Mouse (Mus musculus) heart, embryonic 11.5 days (tissue): ENCODE measurements around the gene Usp19. TPM values are rescaled to one million over a fixed set of nuclear protein-coding genes. Genes with fewer than 3 reads are reported as not detected.
A peak's percentile ranks its signal among the peaks of the same experiment; 100 is the strongest.

Source experiments
- ATAC-seq: fragments of 200-750 bp; cut with Nextera tagmentation; replicated peaks from 2 replicates; pipeline ENCODE4 v1.8.0; 2017; ENCODE audit warnings: moderate library complexity; ENCODE audit not compliant: insufficient number of reproducible peaks, low FRiP score, low TSS enrichment
- H3K27ac ChIP-seq: fragments of 300-500 bp; sonication (generic); 2 replicates; pipeline ENCODE4 v1.5.1; 2014; ENCODE audit warnings: mild to moderate bottlenecking, low read depth, low read length
- H3K27me3 ChIP-seq: fragments of 300-500 bp; sonication (generic); 2 replicates; pipeline ENCODE4 v1.6.1; 2014; ENCODE audit warnings: mild to moderate bottlenecking, low read length, mixed read lengths; ENCODE audit not compliant: control insufficient read depth, insufficient read depth
- H3K36me3 ChIP-seq: fragments of 300-500 bp; sonication (generic); 2 replicates; pipeline ENCODE4 v1.6.1; 2014; ENCODE audit warnings: mild to moderate bottlenecking, low read length, moderate library complexity, mixed read lengths; ENCODE audit not compliant: control insufficient read depth, insufficient read depth
- H3K4me1 ChIP-seq: fragments of 300-500 bp; sonication (generic); 2 replicates; pipeline ENCODE4 v1.6.1; 2014; ENCODE audit warnings: low read length; ENCODE audit not compliant: control insufficient read depth, insufficient read depth
- H3K4me2 ChIP-seq: fragments of 300-500 bp; sonication (generic); 2 replicates; pipeline ENCODE4 v1.6.1; 2014; ENCODE audit warnings: mild to moderate bottlenecking, moderate library complexity
- H3K4me3 ChIP-seq: fragments of 300-500 bp; sonication (generic); 2 replicates; pipeline ENCODE4 v1.5.1; 2014; ENCODE audit warnings: low read depth, low read length
- H3K9ac ChIP-seq: fragments of 300-500 bp; sonication (generic); 2 replicates; pipeline ENCODE4 v1.6.1; 2014; ENCODE audit warnings: mild to moderate bottlenecking, low read depth, low read length, moderate library complexity
- H3K9me3 ChIP-seq: fragments of 300-500 bp; sonication (generic); replicated peaks from 2 replicates; pipeline ENCODE4 v1.6.1; 2016; ENCODE audit warnings: low read length; ENCODE audit not compliant: control insufficient read depth
- WGBS: fragments of 180-500 bp; shearing (Covaris S2); extraction: QIAGEN DNeasy Blood & Tissue Kit; methylation state at CpG from one replicate; pipeline ENCODE4 v1.1.7; 2014; ENCODE audit not compliant: insufficient replicate concordance; 5-methylcytosine and 5-hydroxymethylcytosine counted together
- polyA plus RNA-seq: library from polyadenylated mRNA; unstranded; fragments of >200 nt; fragmentation: Nextera tagmentation; extraction: Ambion mirVana; gene quantifications from 2 replicates; pipeline ENCODE4 v1.2.1, GENCODE M21; 2014

Gene Usp19
- polyA plus RNA-seq, 1 experiment from 2014 or later = 48.9 TPM

DNA sequence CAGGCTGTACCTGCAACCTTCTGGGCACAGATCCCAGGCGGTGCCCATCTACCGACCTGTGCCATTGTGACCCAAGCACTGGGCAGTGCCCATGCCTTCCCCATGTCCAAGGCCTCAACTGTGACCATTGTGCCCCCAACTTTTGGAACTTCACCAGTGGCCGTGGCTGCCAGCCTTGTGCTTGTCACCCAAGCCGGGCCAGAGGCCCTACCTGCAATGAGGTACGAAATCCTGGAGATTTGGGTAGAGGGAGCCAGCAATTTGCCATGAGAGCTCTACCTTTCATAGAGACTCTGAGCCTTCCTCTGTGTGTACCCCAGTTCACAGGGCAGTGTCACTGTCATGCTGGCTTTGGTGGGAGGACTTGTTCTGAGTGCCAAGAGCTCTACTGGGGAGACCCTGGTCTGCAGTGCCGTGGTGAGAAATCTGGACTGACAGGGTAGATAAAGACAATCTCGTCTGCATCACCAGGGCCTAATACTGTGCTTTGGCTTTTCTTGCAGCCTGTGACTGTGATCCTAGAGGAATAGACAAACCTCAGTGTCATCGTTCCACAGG, 3.4 kb upstream of the Usp19 start:
- WGBS = 84% methylated on average over 8 of the region's 8 CpGs
- peaks cover 63% of the 10 kb centered on the region for H3K36me3 ChIP-seq

DNA sequence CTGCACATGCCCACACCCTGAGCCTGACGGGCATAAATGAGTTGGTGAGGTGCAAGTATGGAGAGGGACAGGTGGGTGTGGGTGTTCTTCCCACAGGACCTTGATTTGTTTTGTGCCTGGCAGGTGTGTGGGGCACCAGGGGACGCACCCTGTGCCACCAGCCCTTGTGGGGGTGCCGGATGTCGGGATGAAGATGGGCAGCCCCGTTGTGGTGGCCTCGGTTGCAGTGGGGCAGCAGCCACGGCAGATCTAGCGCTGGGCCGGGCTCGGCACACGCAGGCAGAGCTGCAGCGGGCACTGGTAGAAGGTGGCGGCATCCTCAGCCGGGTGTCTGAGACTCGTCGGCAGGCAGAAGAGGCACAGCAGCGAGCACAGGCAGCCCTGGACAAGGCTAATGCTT, 2.0 kb upstream of the Usp19 start:
- no peaks in the 10 kb centered on the region for H3K27me3 ChIP-seq
- H3K4me1 ChIP-seq = peaks cover 15% of the 10 kb centered on the region
- H3K9ac ChIP-seq = no peak overlapping the region
- ATAC-seq = no peak
- H3K36me3 ChIP-seq = peaks cover 63% of the 10 kb centered on the region
- no peak overlapping the region for H3K4me2 ChIP-seq
- no peak overlapping the region for H3K27ac ChIP-seq
- 90% methylated on average over 17 of the region's 17 CpGs for WGBS
- H3K4me3 ChIP-seq = no peak overlapping the region
- no peaks in the 10 kb centered on the region for H3K9me3 ChIP-seq

More for the DNA sequence above, 3.4 kb upstream of the Usp19 start:
- H3K9ac ChIP-seq = no peak overlapping the region
- H3K27ac ChIP-seq = no peak overlapping the region
- no peaks in the 10 kb centered on the region for H3K9me3 ChIP-seq
- no peak for ATAC-seq
- H3K4me3 ChIP-seq = no peak overlapping the region
- H3K4me2 ChIP-seq = no peak overlapping the region
- peaks cover 10% of the 10 kb centered on the region for H3K4me1 ChIP-seq
- H3K27me3 ChIP-seq = no peaks in the 10 kb centered on the region

DNA sequence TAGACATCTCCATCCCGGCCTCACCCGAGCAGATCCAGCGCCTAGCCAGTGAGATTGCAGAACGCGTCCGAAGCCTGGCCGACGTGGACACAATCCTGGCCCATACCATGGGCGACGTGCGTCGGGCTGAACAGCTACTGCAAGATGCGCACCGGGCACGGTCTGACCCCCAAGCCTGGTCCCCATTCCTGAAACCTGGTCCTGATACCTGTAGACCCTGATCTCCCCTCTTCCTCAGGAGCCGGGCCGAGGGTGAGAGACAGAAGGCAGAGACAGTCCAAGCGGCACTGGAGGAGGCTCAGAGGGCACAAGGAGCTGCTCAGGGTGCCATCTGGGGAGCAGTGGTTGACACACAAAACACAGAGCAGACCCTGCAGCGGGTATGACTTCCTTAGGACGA, 1.2 kb upstream of the Usp19 start:
- Histone ChIP-seq H3K9ac (no peak overlapping the region), H3K4me2 (no peak overlapping the region), H3K36me3 (peaks cover 64% of the 10 kb centered on the region), H3K9me3 (no peaks in the 10 kb centered on the region), H3K4me1 (peaks cover 15% of the 10 kb centered on the region), H3K27me3 (no peaks in the 10 kb centered on the region), H3K27ac (no peak overlapping the region), H3K4me3 (no peak overlapping the region)
- 95% methylated on average over 20 of the region's 20 CpGs for WGBS
- ATAC-seq = no peak

DNA sequence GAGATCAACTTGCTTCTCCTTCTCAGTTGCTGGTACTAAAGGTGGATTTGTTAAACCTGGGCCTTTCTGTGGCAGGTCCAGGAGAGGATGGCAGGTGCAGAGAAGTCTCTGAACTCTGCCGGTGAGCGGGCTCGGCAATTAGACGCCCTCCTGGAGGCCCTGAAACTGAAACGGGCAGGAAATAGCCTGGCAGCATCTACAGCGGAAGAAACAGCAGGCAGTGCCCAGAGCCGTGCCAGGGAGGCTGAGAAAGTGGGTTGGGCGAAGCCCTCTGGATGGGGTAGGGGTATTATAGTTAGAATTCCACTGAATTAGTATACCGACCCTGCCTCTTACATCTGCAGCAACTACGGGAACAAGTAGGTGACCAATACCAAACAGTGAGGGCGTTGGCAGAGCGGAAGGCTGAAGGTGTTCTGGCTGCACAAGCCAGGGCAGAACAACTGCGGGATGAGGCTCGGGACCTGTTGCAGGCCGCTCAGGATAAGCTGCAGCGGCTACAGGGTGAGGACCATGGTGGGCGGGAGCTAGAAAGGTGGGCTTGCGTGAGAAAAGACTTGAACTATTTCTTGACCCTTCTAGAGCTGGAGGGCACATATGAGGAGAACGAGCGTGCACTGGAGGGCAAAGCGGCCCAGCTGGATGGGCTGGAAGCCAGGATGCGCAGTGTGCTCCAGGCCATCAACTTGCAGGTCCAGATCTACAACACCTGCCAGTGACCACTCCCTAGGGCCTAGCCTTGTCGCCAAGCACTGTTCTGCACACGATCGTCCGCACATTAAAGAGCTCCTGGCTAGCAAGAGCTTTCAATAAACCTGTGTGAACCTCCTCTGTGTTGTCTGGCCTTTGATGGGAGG, 472 bp upstream of the Usp19 start:
- peak overlapping the region; percentile 92 for H3K9ac ChIP-seq
- peak overlapping the region; percentile 90 for H3K4me3 ChIP-seq
- H3K27ac ChIP-seq = peak overlapping the region; percentile 99
- H3K27me3 ChIP-seq = no peaks in the 10 kb centered on the region
- no peaks in the 10 kb centered on the region for H3K9me3 ChIP-seq
- H3K4me2 ChIP-seq = peak overlapping the region; percentile 90
- H3K4me1 ChIP-seq = peaks cover 15% of the 10 kb centered on the region
- no peak; the same call in 1 of the 2 replicates for ATAC-seq
- 64% methylated on average over 26 of the region's 26 CpGs for WGBS
- H3K36me3 ChIP-seq = peaks cover 67% of the 10 kb centered on the region

DNA sequence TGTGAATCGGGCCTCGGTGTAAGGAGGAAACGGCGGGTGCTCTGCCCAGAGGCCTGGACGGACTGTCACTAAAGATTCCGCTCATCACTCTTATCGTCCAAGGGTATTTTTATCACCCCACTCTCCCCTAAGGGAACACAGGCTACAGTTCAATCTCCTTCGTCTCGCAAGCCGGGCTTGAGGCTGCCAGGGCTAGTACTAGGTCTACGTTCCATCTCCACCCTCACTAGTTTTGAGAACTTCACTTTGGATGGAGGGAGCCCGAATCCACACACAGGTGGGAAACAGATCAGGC, 831 bp downstream of the Usp19 start:
- H3K27me3 ChIP-seq = no peaks in the 10 kb centered on the region
- WGBS = 5% methylated on average over 12 of the region's 12 CpGs
- H3K27ac ChIP-seq = peak overlapping the region; percentile 99
- peak overlapping the region; percentile 92 for H3K9ac ChIP-seq
- H3K4me1 ChIP-seq = peaks cover 15% of the 10 kb centered on the region
- peak overlapping the region; percentile 90 for H3K4me3 ChIP-seq
- no peak for ATAC-seq
- H3K4me2 ChIP-seq = peak overlapping the region; percentile 90
- no peaks in the 10 kb centered on the region for H3K9me3 ChIP-seq
- peaks cover 66% of the 10 kb centered on the region for H3K36me3 ChIP-seq

DNA sequence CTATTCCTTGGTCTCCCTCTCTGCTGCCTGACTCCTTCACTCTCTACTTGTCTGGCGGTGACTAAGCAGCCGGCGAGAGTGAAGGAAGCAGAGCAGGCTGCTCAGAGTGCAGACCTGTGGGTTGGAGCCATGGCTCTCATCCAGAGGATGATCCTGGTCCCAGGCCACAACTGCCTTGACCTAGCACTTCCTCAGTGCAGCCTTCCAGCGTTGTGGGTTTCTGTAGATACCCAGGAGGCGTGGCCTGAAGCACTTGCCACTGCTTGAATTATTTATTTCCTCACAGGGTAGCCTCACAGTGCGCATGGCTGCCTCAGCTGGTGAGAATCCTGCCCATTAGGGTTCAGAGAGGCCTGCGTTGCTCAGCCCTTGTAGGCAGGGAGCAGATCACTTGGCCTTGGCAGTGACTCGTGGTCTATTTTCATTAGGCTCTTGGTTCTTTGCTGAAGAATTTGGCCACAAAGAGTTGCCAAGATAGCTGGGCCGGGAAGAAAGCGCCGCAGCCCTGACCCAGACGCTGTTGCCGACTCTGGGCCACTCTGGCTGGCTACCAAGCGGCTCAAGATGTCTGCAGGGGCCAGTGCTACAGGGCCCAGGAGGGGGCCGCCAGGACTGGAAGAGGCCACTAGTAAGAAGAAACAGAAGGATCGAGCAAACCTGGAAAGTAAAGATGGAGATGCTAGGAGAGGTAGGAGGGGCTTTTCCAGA, 1.8 kb downstream of the Usp19 start:
- H3K36me3 ChIP-seq = peaks cover 63% of the 10 kb centered on the region
- no peaks in the 10 kb centered on the region for H3K9me3 ChIP-seq
- H3K9ac ChIP-seq = peak overlapping the region; percentile 92; the same call in 1 of the 2 replicates
- H3K4me1 ChIP-seq = peaks cover 15% of the 10 kb centered on the region
- no peaks in the 10 kb centered on the region for H3K27me3 ChIP-seq
- WGBS = 81% methylated on average over 16 of the region's 16 CpGs
- peak overlapping the region; percentile 90; the same call in 1 of the 2 replicates for H3K4me3 ChIP-seq
- ATAC-seq = no peak
- H3K27ac ChIP-seq = peak overlapping the region; percentile 42; the same call in 1 of the 2 replicates
- H3K4me2 ChIP-seq = peak overlapping the region; percentile 90

DNA sequence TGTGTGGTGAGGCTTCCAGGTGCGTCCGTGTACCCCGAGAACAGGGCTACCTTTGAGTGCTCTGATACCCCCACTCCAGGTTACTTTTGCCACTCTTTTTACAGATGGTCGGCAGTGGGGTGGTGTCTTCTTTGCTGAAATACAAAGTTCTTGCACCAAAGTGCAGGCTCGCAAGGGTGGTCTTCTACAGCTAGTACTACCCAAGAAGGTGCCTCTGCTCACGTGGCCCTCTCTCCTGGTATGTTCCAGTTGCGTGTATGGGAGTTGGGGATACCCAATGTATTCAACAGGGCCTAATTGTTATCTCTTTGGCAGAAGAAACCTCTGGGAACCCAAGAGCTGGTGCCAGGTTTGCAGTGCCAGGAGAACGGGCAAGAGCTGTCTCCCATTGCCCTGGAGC, 2.8 kb downstream of the Usp19 start:
- H3K36me3 ChIP-seq = peaks cover 61% of the 10 kb centered on the region
- 94% methylated on average over 8 of the region's 8 CpGs for WGBS
- H3K27ac ChIP-seq = no peak overlapping the region
- H3K4me2 ChIP-seq = no peak overlapping the region
- ATAC-seq = no peak
- peaks cover 15% of the 10 kb centered on the region for H3K4me1 ChIP-seq
- H3K9me3 ChIP-seq = no peaks in the 10 kb centered on the region
- H3K27me3 ChIP-seq = no peaks in the 10 kb centered on the region
- no peak overlapping the region for H3K4me3 ChIP-seq
- 0 out of 2 replicates have a peak overlapping the region, but pooled peaks have one; percentile 16 for H3K9ac ChIP-seq

DNA sequence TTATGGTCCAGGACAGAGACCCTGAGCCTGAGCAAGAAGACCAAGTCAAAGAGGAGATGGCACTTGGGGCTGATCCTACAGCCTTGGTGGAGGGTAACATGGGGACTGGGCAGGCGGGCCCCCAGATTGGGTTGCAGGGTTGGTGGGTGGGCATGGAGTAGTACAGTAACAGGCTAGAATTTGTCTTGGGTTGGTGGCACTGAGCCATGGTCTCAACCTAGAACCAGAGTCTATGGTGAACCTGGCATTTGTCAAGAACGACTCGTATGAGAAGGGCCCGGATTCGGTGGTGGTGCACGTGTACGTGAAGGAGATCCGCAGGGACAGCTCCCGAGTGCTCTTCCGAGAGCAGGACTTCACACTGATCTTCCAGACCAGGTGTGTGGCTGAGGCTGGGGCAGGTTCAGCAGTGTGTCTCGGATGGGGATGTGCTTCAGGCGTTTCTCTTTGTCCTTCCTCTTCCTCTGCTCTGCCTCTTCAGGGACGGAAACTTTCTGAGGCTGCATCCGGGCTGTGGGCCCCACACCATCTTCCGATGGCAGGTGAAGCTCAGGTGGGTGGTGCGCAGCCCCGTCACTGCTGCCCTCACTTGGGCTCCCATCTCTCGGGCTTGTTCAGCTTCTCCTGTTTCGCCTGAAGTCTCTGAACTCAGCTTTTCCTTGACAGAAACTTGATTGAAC, 3.9 kb downstream of the Usp19 start:
- H3K27me3 ChIP-seq = no peaks in the 10 kb centered on the region
- no peak for ATAC-seq
- H3K4me2 ChIP-seq = no peak overlapping the region
- H3K9ac ChIP-seq = no peak overlapping the region
- 91% methylated on average over 19 of the region's 19 CpGs for WGBS
- H3K4me3 ChIP-seq = no peak overlapping the region
- no peaks in the 10 kb centered on the region for H3K9me3 ChIP-seq
- H3K27ac ChIP-seq = no peak overlapping the region
- peaks cover 66% of the 10 kb centered on the region for H3K36me3 ChIP-seq
- H3K4me1 ChIP-seq = peaks cover 15% of the 10 kb centered on the region
